Mouse (Mus musculus) myocyte (in vitro differentiated cells): ENCODE data around the gene Nme4. TPM values are rescaled to one million over a fixed set of nuclear protein-coding genes. Genes with fewer than 3 reads are reported as not detected.
A peak's percentile ranks its signal among the peaks of the same experiment; 100 is the strongest.

Experiments
- H3K27me3 ChIP-seq: one replicate; pipeline ENCODE4 v1.6.1; 2011; ENCODE audit not compliant: control insufficient read depth, insufficient read depth, insufficient read length
- H3K36me3 ChIP-seq: one replicate; pipeline ENCODE4 v1.6.1; 2011; ENCODE audit not compliant: control insufficient read depth, insufficient read depth
- H3K4me2 ChIP-seq: one replicate; pipeline ENCODE4 v1.6.1; 2011; ENCODE audit warnings: low read depth, control low read depth
- H3K4me3 ChIP-seq: one replicate; pipeline ENCODE4 v1.5.1; 2011; ENCODE audit warnings: mild to moderate bottlenecking, control low read depth, moderate library complexity
- H3K79me2 ChIP-seq: one replicate; pipeline ENCODE4 v1.6.1; 2011; ENCODE audit not compliant: control insufficient read depth, insufficient read depth
- H3ac ChIP-seq: one replicate; pipeline ENCODE4 v1.6.1; 2011; ENCODE audit not compliant: control insufficient read depth, insufficient read length
- CEBPB ChIP-seq: IDR thresholded peaks from 2 replicates; pipeline ENCODE4 v1.6.1; 2011; ENCODE audit warnings: mild to moderate bottlenecking, moderate library complexity; ENCODE audit not compliant: poor library complexity, insufficient read depth, severe bottlenecking
- E2F4 ChIP-seq: IDR thresholded peaks from one replicate; pipeline ENCODE4 v1.6.1; 2011; ENCODE audit warnings: mild to moderate bottlenecking, control low read depth, moderate library complexity; ENCODE audit not compliant: insufficient read depth
- MAX ChIP-seq: IDR thresholded peaks from one replicate; pipeline ENCODE4 v1.6.1; 2011; ENCODE audit warnings: low read depth, mild to moderate bottlenecking, control low read depth
- MYOD1 ChIP-seq, 3 experiments: IDR thresholded peaks; one replicate each; pipeline ENCODE4 v1.6.1; 2011; ENCODE audit warnings: control low read depth in 2 of 3, low read depth in 2 of 3, mild to moderate bottlenecking in 2 of 3, moderate library complexity in 1 of 3; ENCODE audit not compliant: insufficient read length in 2 of 3, control insufficient read depth in 1 of 3
- MYOG ChIP-seq, 3 experiments: IDR thresholded peaks; one replicate each; pipeline ENCODE4 v1.6.1; 2011; ENCODE audit warnings: control low read depth in 2 of 3, low read depth in 2 of 3, mild to moderate bottlenecking in 2 of 3; ENCODE audit not compliant: insufficient read length in 2 of 3, control insufficient read depth in 1 of 3, insufficient read depth in 1 of 3
- POLR2A ChIP-seq: IDR thresholded peaks from one replicate; pipeline ENCODE4 v1.6.1; 2011; ENCODE audit warnings: low read depth, mild to moderate bottlenecking, control low read depth, moderate library complexity; ENCODE audit not compliant: insufficient read length
- POLR2AphosphoS2 ChIP-seq: IDR thresholded peaks from one replicate; pipeline ENCODE4 v1.6.1; 2011; ENCODE audit warnings: low read depth, control low read depth; ENCODE audit not compliant: insufficient read length
- REST ChIP-seq: IDR thresholded peaks from one replicate; pipeline ENCODE4 v1.6.1; 2011; ENCODE audit warnings: mild to moderate bottlenecking, control low read depth, moderate library complexity; ENCODE audit not compliant: insufficient read depth, insufficient read length
- SRF ChIP-seq: IDR thresholded peaks from one replicate; pipeline ENCODE4 v1.6.1; 2011; ENCODE audit warnings: low read depth; ENCODE audit not compliant: control insufficient read depth, insufficient read length
- TCF12 ChIP-seq: IDR thresholded peaks from one replicate; pipeline ENCODE4 v1.6.1; 2011; ENCODE audit warnings: mild to moderate bottlenecking, control low read depth; ENCODE audit not compliant: poor library complexity, insufficient read depth, severe bottlenecking
- TCF3 ChIP-seq: IDR thresholded peaks from one replicate; pipeline ENCODE4 v1.6.1; 2011; ENCODE audit warnings: low read depth, control low read depth; ENCODE audit not compliant: insufficient read length
- USF1 ChIP-seq: IDR thresholded peaks from one replicate; pipeline ENCODE4 v1.6.1; 2011; ENCODE audit warnings: low read depth, mild to moderate bottlenecking, control low read depth, moderate library complexity
- polyA plus RNA-seq: library from polyadenylated mRNA; unstranded; fragments of >200 nt; fragmentation: generic; extraction: Trizol; gene quantifications from one replicate; pipeline ENCODE4 v1.2.1, GENCODE M21; 2012; ENCODE audit warnings: missing spikeins

The Nme4 gene
- 23.9 TPM for polyA plus RNA-seq

DNA sequence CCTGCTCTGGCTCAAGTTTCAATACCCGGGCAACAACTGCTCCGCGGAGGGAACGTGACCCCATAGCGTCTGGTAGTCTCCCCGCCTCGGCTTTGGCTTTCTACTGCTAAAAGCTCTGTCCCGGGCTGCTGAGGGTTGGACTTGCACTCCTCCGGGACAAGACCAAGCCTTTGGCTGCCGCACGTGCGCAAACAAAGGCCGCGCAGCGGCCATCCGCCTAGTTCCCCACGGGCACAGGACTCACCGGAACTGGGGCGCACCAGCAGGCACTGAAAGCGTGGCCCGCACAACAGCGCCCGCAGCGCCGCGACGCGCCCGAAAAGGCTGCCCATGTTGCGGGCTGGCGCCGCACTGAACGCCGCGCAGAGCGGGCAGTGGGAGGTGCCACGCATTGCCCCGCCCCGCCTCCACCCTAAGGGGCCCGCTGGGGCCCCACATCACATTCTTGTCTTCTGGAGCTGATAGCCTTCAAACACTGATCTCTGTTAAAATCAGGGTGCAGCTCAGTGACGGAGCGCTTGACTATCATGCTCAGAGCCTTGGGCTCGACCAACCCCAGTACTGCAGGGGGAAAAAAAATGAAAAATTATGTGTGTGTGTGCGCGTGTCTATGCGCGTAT lies at the start of gene Nme4:
Gene Nme4 (minus strand): TSS at position 482 of the 620 bp plus-strand sequence.
- H3K4me3 ChIP-seq: peak within 1 kb of the TSS; percentile 22
- TF ChIP-seq MAX: no peak
- TF ChIP-seq CEBPB: no peak
- no peak for TF ChIP-seq MYOD1 (IDR thresholded peaks at IDR 0.05; ENCODE audit: control insufficient read depth in 1 of 3, insufficient read length in 2 of 3, low read depth in 2 of 3)
- no peak for TF ChIP-seq TCF3
- TF ChIP-seq MYOG (IDR thresholded peaks at IDR 0.05; ENCODE audit: control insufficient read depth in 1 of 3, insufficient read depth in 1 of 3, insufficient read length in 2 of 3, low read depth in 2 of 3): no peak
- TF ChIP-seq REST: no peak
- TF ChIP-seq POLR2A: peak; percentile 88
- peak; percentile 75 for TF ChIP-seq POLR2AphosphoS2
- no peak for TF ChIP-seq SRF
- no peak for TF ChIP-seq E2F4
- TF ChIP-seq TCF12: no peak
- TF ChIP-seq USF1: no peak

GRCm38 (mm10) chr17:26143386-26143785 lies 48.0 kb upstream of the Nme4 start:
- Histone ChIP-seq H3K27me3 (no peaks in the 10 kb centered on the region), H3ac (no peak overlapping the region), H3K4me2 (no peak overlapping the region), H3K36me3 (peaks cover 7% of the 10 kb centered on the region), H3K4me3 (no peak overlapping the region), H3K79me2 (peaks cover 95% of the 10 kb centered on the region)
- TF ChIP-seq CEBPB: no peak
- no peak for TF ChIP-seq USF1
- no peak for TF ChIP-seq MAX
- no peak for TF ChIP-seq TCF12
- no peak for TF ChIP-seq POLR2A
- no peak for TF ChIP-seq TCF3
- TF ChIP-seq POLR2AphosphoS2: no peak
- no peak for TF ChIP-seq SRF
- TF ChIP-seq MYOG (IDR thresholded peaks at IDR 0.05; ENCODE audit: control insufficient read depth in 1 of 3, insufficient read depth in 1 of 3, insufficient read length in 2 of 3, low read depth in 2 of 3): no peak
- no peak for TF ChIP-seq E2F4
- TF ChIP-seq REST: no peak
- no peak for TF ChIP-seq MYOD1 (IDR thresholded peaks at IDR 0.05; ENCODE audit: control insufficient read depth in 1 of 3, insufficient read length in 2 of 3, low read depth in 2 of 3)

More for the DNA sequence above, at the start of gene Nme4:
- peak within 1 kb of the TSS; percentile 73 for H3K4me2 ChIP-seq
- H3K79me2 ChIP-seq: no peaks in the 10 kb centered on the region
- no peaks in the 10 kb centered on the region for H3K36me3 ChIP-seq
- H3ac ChIP-seq: no peak within 1 kb of the TSS
- no peaks in the 10 kb centered on the region for H3K27me3 ChIP-seq

GRCm38 (mm10) chr17:26142796-26143195 lies 47.4 kb upstream of the Nme4 start:
- Histone ChIP-seq H3K79me2 (peaks cover 89% of the 10 kb centered on the region), H3K27me3 (no peaks in the 10 kb centered on the region), H3K4me3 (no peak overlapping the region), H3ac (no peak overlapping the region), H3K36me3 (peaks cover 7% of the 10 kb centered on the region), H3K4me2 (no peak overlapping the region)
- TF ChIP-seq MYOD1 (IDR thresholded peaks at IDR 0.05; ENCODE audit: control insufficient read depth in 1 of 3, insufficient read length in 2 of 3, low read depth in 2 of 3) (no peak), E2F4 (no peak), CEBPB (no peak), TCF3 (no peak), MAX (no peak), MYOG (IDR thresholded peaks at IDR 0.05; ENCODE audit: control insufficient read depth in 1 of 3, insufficient read depth in 1 of 3, insufficient read length in 2 of 3, low read depth in 2 of 3) (no peak), TCF12 (no peak), USF1 (no peak), POLR2AphosphoS2 (no peak), REST (no peak), SRF (no peak), POLR2A (no peak)

GRCm38 (mm10) chr17:26138901-26139381 lies 43.5 kb upstream of the Nme4 start:
- Histone ChIP-seq H3ac (peak overlapping the region; percentile 80), H3K4me3 (peak overlapping the region; percentile 61), H3K36me3 (no peaks in the 10 kb centered on the region), H3K27me3 (no peaks in the 10 kb centered on the region), H3K4me2 (peak overlapping the region; percentile 98), H3K79me2 (peaks cover 51% of the 10 kb centered on the region)
- TF ChIP-seq MYOG (IDR thresholded peaks at IDR 0.05; ENCODE audit: control insufficient read depth in 1 of 3, insufficient read depth in 1 of 3, insufficient read length in 2 of 3, low read depth in 2 of 3) (peak in 1 of 3 experiments; percentile 6), MAX (no peak)
